In the genomic region with DNA sequence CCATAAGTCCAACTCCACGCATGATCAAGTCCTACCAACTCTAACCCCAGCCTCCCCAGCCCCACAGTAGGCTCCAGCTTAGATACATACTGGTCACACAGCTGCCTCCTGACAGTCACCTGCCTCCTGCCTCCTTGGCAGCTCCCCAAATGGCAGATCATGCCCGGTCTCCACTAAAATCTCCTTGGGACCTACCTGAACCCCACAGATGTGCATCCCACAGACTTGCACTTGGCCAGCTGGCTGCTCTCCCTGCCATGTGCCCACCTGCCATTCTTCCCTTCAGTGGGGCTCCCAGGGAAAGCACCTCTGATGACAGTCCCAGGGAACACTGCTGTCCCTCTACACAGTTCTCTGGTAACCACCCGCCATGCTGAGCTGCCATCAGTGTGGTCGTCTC, we compare ENCODE assay signal across 22 mouse cellular contexts.
"Had no signal": no experiment of that assay in that cellular context is flagged by ENCODE, and none has a peak within 500 bp of the region (broad histone marks: within the 10 kb centered on the region; RNA-seq: fewer than 3 reads in every experiment).

No protein-coding gene starts in this region.

- H3K9ac ChIP-seq: kidney, embryonic 15.5 days; liver, embryonic 14.5 days; lung, embryonic 15.5 days; midbrain, embryonic 15.5 days; neural tube, embryonic 12.5 days; neural tube, embryonic 15.5 days had no signal

- H3K4me2 ChIP-seq: kidney, embryonic 15.5 days; lung, embryonic 15.5 days; midbrain, embryonic 11.5 days; midbrain, embryonic 15.5 days; neural tube, embryonic 12.5 days; neural tube, embryonic 15.5 days had no signal

- H3K4me1 ChIP-seq: kidney, embryonic 15.5 days; midbrain, embryonic 15.5 days; neural tube, embryonic 12.5 days; neural tube, embryonic 15.5 days had no signal

- H3K9me3 ChIP-seq: kidney, embryonic 15.5 days; lung, embryonic 15.5 days; megakaryocyte, embryonic 14.5 days; midbrain, embryonic 15.5 days; neural tube, embryonic 12.5 days; neural tube, embryonic 15.5 days had no signal

- H3K4me3 ChIP-seq: kidney, embryonic 15.5 days; lung, embryonic 15.5 days; megakaryocyte, embryonic 14.5 days; midbrain, embryonic 15.5 days; neural tube, embryonic 12.5 days; neural tube, embryonic 15.5 days had no signal

- H3K27me3 ChIP-seq: kidney, embryonic 15.5 days; lung, embryonic 15.5 days; megakaryocyte, embryonic 14.5 days; midbrain, embryonic 15.5 days; neural tube, embryonic 12.5 days; neural tube, embryonic 15.5 days had no signal

- H3K27ac ChIP-seq: kidney, embryonic 15.5 days; liver, embryonic 14.5 days; midbrain, embryonic 15.5 days; neural tube, embryonic 12.5 days; neural tube, embryonic 15.5 days; stomach, postnatal 0 days had no signal

- DNase-seq: kidney, adult 8-10 months; kidney, postnatal 10 days; kidney, postnatal 36 days; layer of hippocampus, postnatal 36 days; lung, adult 18-20 months; lung, postnatal 10 days; lung, postnatal 36 days; right cerebral cortex, adult 18-20 months; right cerebral cortex, postnatal 14 days; right cerebral cortex, postnatal 4 days; thymus, adult 2 months; thymus, postnatal 14 days; thymus, postnatal 4 days had no signal
